Mouse (Mus musculus) embryonic fibroblast, embryonic 13.5 days (primary cell): ENCODE measurements at regions not wholly inside any gene's neighbourhood (a gene's known extent, or its start where the extent isn't known, plus 50 kb on each side); places are given as distances from the start of the nearest gene placed in this dataset.

Source experiments
- CTCF ChIP-seq: IDR thresholded peaks from 2 replicates; pipeline ENCODE4 v1.5.1; 2011; ENCODE audit warnings: mild to moderate bottlenecking, control low read depth, low read length, moderate library complexity, borderline replicate concordance; ENCODE audit not compliant: insufficient read depth
- POLR2A ChIP-seq: IDR thresholded peaks from 2 replicates; pipeline ENCODE4 v1.6.1; 2011; ENCODE audit warnings: low read depth, mild to moderate bottlenecking, control low read depth, low read length, moderate library complexity

DNA sequence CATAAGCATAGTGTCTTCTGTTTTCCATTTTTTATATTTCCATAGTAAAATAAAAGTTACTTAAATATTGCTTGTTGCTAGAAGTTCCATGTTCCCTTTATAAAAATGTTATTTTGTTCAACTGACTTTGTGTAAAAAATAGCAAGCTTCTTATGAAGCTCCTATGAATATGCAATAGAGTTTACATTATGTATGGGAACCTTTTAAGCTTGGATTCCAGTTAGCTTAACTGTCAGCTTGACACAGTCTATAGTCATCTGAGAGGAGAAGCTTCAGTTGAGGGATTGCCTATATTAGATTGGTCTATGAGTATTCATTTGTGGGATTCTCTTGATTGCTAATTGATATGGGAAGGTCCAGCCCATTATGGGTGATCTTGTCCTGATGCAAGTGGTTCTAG, 723.2 kb upstream of the Agtr1b start:
- TF ChIP-seq CTCF (no peak), POLR2A (no peak)
